Mouse (Mus musculus) liver, embryonic 15.5 days (tissue): ENCODE measurements around the gene Slc8a3. TPM values are rescaled to one million over a fixed set of nuclear protein-coding genes. Genes with fewer than 3 reads are reported as not detected.
A peak's percentile ranks its signal among the peaks of the same experiment; 100 is the strongest.

ENCODE experiments used
- ATAC-seq: fragments of 200-750 bp; cut with Nextera tagmentation; 2 replicates; pipeline ENCODE4 v1.8.0; 2017; ENCODE audit warnings: moderate number of reproducible peaks, mild to moderate bottlenecking, moderate library complexity; ENCODE audit not compliant: insufficient read depth
- H3K27ac ChIP-seq: fragments of 300-500 bp; sonication (generic); replicated peaks from 2 replicates; pipeline ENCODE4 v1.5.1; 2015; ENCODE audit warnings: mild to moderate bottlenecking, inconsistent platforms
- H3K27me3 ChIP-seq: fragments of 300-500 bp; sonication (generic); 2 replicates; pipeline ENCODE4 v1.6.1; 2015; ENCODE audit warnings: mild to moderate bottlenecking, inconsistent platforms
- H3K36me3 ChIP-seq: fragments of 300-500 bp; sonication (generic); replicated peaks from 2 replicates; pipeline ENCODE4 v1.6.1; 2015; ENCODE audit warnings: moderate library complexity, mild to moderate bottlenecking, inconsistent platforms
- H3K4me1 ChIP-seq: fragments of 300-500 bp; sonication (generic); replicated peaks from 2 replicates; pipeline ENCODE4 v1.6.1; 2015; ENCODE audit warnings: inconsistent platforms
- H3K4me2 ChIP-seq: fragments of 300-500 bp; sonication (generic); 2 replicates; pipeline ENCODE4 v1.6.1; 2015; ENCODE audit warnings: moderate library complexity, mild to moderate bottlenecking, inconsistent platforms
- H3K4me3 ChIP-seq: fragments of 300-500 bp; sonication (generic); replicated peaks from 2 replicates; pipeline ENCODE4 v1.5.1; 2015; ENCODE audit warnings: mild to moderate bottlenecking, inconsistent platforms
- H3K9ac ChIP-seq: fragments of 300-500 bp; sonication (generic); 2 replicates; pipeline ENCODE4 v1.6.1; 2015; ENCODE audit warnings: moderate library complexity, mild to moderate bottlenecking, inconsistent platforms
- H3K9me3 ChIP-seq: fragments of 300-500 bp; sonication (generic); replicated peaks from 2 replicates; pipeline ENCODE4 v1.6.1; 2016; ENCODE audit warnings: inconsistent platforms
- WGBS: fragments of 180-500 bp; shearing (Covaris S2); methylation state at CpG from one replicate; pipeline ENCODE4 v1.1.7; 2015; ENCODE audit warnings: mixed read lengths; ENCODE audit not compliant: insufficient replicate concordance; 5-methylcytosine and 5-hydroxymethylcytosine counted together
- microRNA-seq: library from miRNA; unstranded; fragments of <30 nt; microRNA quantifications from one replicate; pipeline ENCODE4, GENCODE M21; 2016
- polyA plus RNA-seq: library from polyadenylated mRNA; unstranded; fragments of >200 nt; fragmentation: Nextera tagmentation; extraction: Ambion mirVana; gene quantifications from 2 replicates; pipeline ENCODE4 v1.2.1, GENCODE M21; 2015

Gene Slc8a3
- polyA plus RNA-seq, 1 experiment from 2014 or later = 0.02 TPM

DNA sequence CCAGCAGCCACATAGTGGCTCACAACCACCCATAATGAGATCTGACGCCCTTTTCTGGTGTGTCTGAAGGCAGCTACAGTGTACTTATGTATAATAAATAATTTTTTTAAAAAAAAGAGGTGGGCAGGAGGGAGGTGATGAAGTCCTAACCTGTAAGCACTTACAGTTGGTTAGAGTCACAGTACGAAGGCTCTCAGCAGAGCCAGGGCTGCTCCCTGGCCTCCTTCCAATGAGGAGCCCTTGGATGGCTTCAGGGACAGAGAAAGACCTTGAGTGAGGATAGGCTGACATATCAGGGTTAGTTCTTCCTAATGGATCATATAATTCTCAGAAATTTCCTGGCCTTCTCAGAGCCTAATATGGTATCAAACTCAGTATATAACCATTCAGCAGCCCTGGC lies 171.7 kb downstream of the Slc8a3 start:
- H3K9me3 ChIP-seq = no peaks in the 10 kb centered on the region
- WGBS = 54% methylated on average over 2 of the region's 2 CpGs

GRCm38 (mm10) chr12:81160831-81161230 lies 172.1 kb downstream of the Slc8a3 start:
- Histone ChIP-seq H3K27me3 (no peaks in the 10 kb centered on the region), H3K4me2 (no peak overlapping the region), H3K27ac (no peak overlapping the region), H3K36me3 (no peaks in the 10 kb centered on the region), H3K9ac (no peak overlapping the region), H3K9me3 (no peaks in the 10 kb centered on the region), H3K4me1 (0 out of 2 replicates have a peak, but pooled peaks cover 3% of the 10 kb centered on the region), H3K4me3 (no peak overlapping the region)
- WGBS = 53% methylated on average over 5 of the region's 5 CpGs
- no peak for ATAC-seq

More for the DNA sequence above, 171.7 kb downstream of the Slc8a3 start:
- Histone ChIP-seq H3K27ac (no peak overlapping the region), H3K27me3 (no peaks in the 10 kb centered on the region), H3K4me1 (0 out of 2 replicates have a peak, but pooled peaks cover 3% of the 10 kb centered on the region), H3K36me3 (no peaks in the 10 kb centered on the region), H3K4me3 (no peak overlapping the region), H3K9ac (no peak overlapping the region), H3K4me2 (no peak overlapping the region)
- ATAC-seq = no peak

DNA sequence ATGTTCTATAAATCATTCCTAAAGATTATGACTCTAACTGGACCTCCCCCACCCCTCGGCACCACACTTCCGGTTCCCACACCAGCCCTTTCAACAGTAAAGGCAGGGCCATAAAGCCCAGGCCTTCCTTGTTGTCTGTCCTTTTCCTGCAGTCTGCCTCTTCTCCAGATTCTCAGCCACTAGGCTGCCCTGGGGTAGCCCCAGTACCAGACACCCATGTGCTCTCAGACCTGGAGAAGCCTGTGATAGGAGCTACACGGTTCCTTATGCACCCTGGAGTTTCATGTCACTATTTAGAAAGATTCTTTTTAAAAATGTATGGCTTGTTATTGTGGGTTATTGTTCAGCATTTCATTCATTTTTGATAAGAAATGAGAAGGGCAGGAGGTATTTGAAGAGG lies 172.6 kb downstream of the Slc8a3 start:
- 44% methylated on average over 3 of the region's 3 CpGs for WGBS
- H3K36me3 ChIP-seq = no peaks in the 10 kb centered on the region
- no peak for ATAC-seq

GRCm38 (mm10) chr12:81159947-81160346 lies 173.0 kb downstream of the Slc8a3 start:
- Histone ChIP-seq H3K4me1 (0 out of 2 replicates have a peak, but pooled peaks cover 3% of the 10 kb centered on the region), H3K4me2 (no peak overlapping the region), H3K27ac (no peak overlapping the region), H3K9ac (no peak overlapping the region), H3K36me3 (no peaks in the 10 kb centered on the region), H3K27me3 (no peaks in the 10 kb centered on the region), H3K9me3 (no peaks in the 10 kb centered on the region), H3K4me3 (no peak overlapping the region)
- 42% methylated on average over 2 of the region's 2 CpGs for WGBS
- ATAC-seq = no peak

More for the DNA sequence above, 172.6 kb downstream of the Slc8a3 start:
- no peaks in the 10 kb centered on the region for H3K27me3 ChIP-seq
- H3K4me1 ChIP-seq = 0 out of 2 replicates have a peak, but pooled peaks cover 3% of the 10 kb centered on the region
- H3K9me3 ChIP-seq = no peaks in the 10 kb centered on the region
- no peak overlapping the region for H3K27ac ChIP-seq
- no peak overlapping the region for H3K9ac ChIP-seq
- H3K4me3 ChIP-seq = no peak overlapping the region
- no peak overlapping the region for H3K4me2 ChIP-seq

DNA sequence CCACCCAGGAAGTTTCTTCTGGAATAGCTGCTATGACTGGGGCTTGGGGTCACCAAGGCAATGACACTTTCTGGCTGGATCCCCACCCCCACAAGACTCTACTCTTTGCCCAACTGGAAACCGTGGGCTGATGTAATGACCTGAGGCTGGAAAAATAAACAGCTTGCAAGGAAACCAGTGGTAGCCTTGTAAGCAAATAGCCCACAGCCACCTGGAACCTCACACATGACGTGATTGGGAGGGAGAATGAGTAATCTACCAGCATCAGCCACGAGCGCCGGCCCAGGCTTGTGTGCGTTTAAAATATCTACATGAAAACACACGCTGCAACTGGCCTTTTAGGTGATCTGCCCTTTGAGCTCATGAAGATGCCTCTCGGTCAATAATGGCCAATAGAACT lies 176.1 kb downstream of the Slc8a3 start:
- Histone ChIP-seq H3K27me3 (no peaks in the 10 kb centered on the region), H3K36me3 (no peaks in the 10 kb centered on the region), H3K4me3 (no peak overlapping the region), H3K9ac (no peak overlapping the region), H3K9me3 (no peaks in the 10 kb centered on the region), H3K4me2 (no peak overlapping the region), H3K4me1 (0 out of 2 replicates have a peak, but pooled peaks cover 3% of the 10 kb centered on the region), H3K27ac (no peak overlapping the region)
- no peak for ATAC-seq
- 55% methylated on average over 8 of the region's 8 CpGs for WGBS

GRCm38 (mm10) chr12:81155675-81156074 lies 177.3 kb downstream of the Slc8a3 start:
- WGBS = 54% methylated on average over 6 of the region's 6 CpGs

GRCm38 (mm10) chr12:81152082-81152481 lies 180.9 kb downstream of the Slc8a3 start:
- Histone ChIP-seq H3K36me3 (no peaks in the 10 kb centered on the region), H3K4me3 (no peak overlapping the region), H3K4me2 (no peak overlapping the region), H3K9me3 (no peaks in the 10 kb centered on the region), H3K4me1 (0 out of 2 replicates have a peak, but pooled peaks cover 3% of the 10 kb centered on the region), H3K9ac (no peak overlapping the region), H3K27me3 (no peaks in the 10 kb centered on the region), H3K27ac (no peak overlapping the region)
- 35% methylated on average over 2 of the region's 2 CpGs for WGBS
- no peak for ATAC-seq

More at GRCm38 (mm10) chr12:81155675-81156074, 177.3 kb downstream of the Slc8a3 start:
- Histone ChIP-seq H3K36me3 (no peaks in the 10 kb centered on the region), H3K9me3 (no peaks in the 10 kb centered on the region), H3K4me1 (0 out of 2 replicates have a peak, but pooled peaks cover 3% of the 10 kb centered on the region), H3K27me3 (no peaks in the 10 kb centered on the region), H3K4me3 (no peak overlapping the region), H3K4me2 (no peak overlapping the region), H3K9ac (no peak overlapping the region), H3K27ac (no peak overlapping the region)
- 0 out of 2 replicates have a peak, but pooled peaks have one; percentile 37 for ATAC-seq

DNA sequence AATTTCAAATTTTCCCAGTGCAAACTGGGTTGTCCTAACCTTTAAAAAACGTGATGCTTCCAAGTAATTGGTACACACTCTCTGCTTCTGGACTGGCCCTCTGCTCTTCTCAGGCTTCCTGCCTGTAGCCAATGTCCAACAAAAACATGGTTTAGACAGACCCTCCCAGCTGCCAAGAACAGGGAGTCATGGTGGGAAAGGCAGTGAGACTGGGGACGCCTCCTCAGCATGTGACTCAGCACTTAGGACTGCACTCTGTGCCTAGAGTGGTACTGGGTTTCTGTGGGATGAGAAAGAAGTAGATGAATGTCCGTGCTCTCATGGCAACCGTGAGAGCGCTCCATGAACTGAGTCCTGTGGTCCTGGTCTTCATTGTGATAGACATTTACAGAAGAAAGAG lies 182.1 kb downstream of the Slc8a3 start:
- no peak for ATAC-seq
- Histone ChIP-seq H3K27ac (no peak overlapping the region), H3K27me3 (no peaks in the 10 kb centered on the region), H3K4me3 (no peak overlapping the region), H3K9me3 (no peaks in the 10 kb centered on the region), H3K4me1 (no peaks in the 10 kb centered on the region), H3K9ac (no peak overlapping the region), H3K36me3 (no peaks in the 10 kb centered on the region), H3K4me2 (no peak overlapping the region)
- WGBS = 65% methylated on average over 5 of the region's 5 CpGs

DNA sequence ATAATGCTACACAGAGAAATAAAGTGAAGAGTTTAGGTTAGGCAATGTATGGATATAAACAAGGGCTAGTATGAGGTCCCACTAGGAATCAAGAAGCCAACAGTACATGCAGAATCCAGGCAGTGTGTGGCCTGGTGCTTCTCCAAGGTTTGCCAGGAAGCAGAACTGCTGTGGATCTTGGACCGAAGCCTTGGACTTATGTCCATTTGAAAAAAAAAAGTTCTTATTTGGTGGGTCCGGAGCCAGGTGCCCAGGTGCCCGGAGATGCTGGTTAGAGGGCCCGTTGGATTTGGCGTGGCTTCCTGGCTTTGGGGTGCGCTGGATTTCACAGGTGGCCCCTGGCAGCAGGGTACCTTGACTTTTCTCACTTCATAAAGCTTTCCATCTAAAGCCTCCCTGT lies 185.0 kb downstream of the Slc8a3 start:
- Histone ChIP-seq H3K27ac (no peak overlapping the region), H3K27me3 (no peaks in the 10 kb centered on the region), H3K36me3 (no peaks in the 10 kb centered on the region)

More for the DNA sequence above, 185.0 kb downstream of the Slc8a3 start:
- H3K9me3 ChIP-seq = no peaks in the 10 kb centered on the region
- no peak overlapping the region for H3K9ac ChIP-seq
- no peak overlapping the region for H3K4me2 ChIP-seq
- no peak for ATAC-seq
- WGBS = 66% methylated on average over 6 of the region's 6 CpGs
- no peaks in the 10 kb centered on the region for H3K4me1 ChIP-seq
- no peak overlapping the region for H3K4me3 ChIP-seq

Small RNA genes within 50 kb of the gene (microRNA-seq; reads per million reads assigned to microRNA genes)
- 3.0 reads per million, percentile 7 among the genes with 10 or more reads in this experiment for gene Mir3067

Other genes with a start within 250 kb of the Slc8a3 start
- gene Gm4787, start 46.3 kb upstream of the Slc8a3 start, polyA plus RNA-seq = 0.06 and 0.13 TPM in 2 replicates
- 0.08 and 0.21 TPM in 2 replicates for gene Adam4, start 88.8 kb upstream of the Slc8a3 start, polyA plus RNA-seq
- 52.7 and 64.5 TPM in 2 replicates for gene Cox16, start 151.9 kb upstream of the Slc8a3 start, polyA plus RNA-seq
- 10.4 and 11.1 TPM in 2 replicates for gene Gm20498, start 199.7 kb upstream of the Slc8a3 start, polyA plus RNA-seq
- 13.0 and 13.2 TPM in 2 replicates for gene Synj2bp, start 199.7 kb upstream of the Slc8a3 start, polyA plus RNA-seq
- gene Adam21, start 235.3 kb upstream of the Slc8a3 start, polyA plus RNA-seq = not detected in 2 replicates